Mouse (Mus musculus) intestine, embryonic 14.5 days (tissue): ENCODE data around the gene Heatr5a. TPM values are rescaled to one million over a fixed set of nuclear protein-coding genes. Genes with fewer than 3 reads are reported as not detected.
A peak's percentile ranks its signal among the peaks of the same experiment; 100 is the strongest.

Experiments
- ATAC-seq: fragments of 200-750 bp; cut with Nextera tagmentation; replicated peaks from 2 replicates; pipeline ENCODE4 v1.8.0; 2017; ENCODE audit warnings: low read depth, moderate number of reproducible peaks, moderate TSS enrichment, moderate library complexity; ENCODE audit not compliant: low FRiP score, low TSS enrichment
- DNase-seq: peaks from one replicate; pipeline ENCODE4 v3.0.0-alpha.2; 2018; ENCODE audit warnings: low spot score
- H3K27ac ChIP-seq: fragments of 300-500 bp; sonication (generic); 2 replicates; pipeline ENCODE4 v1.5.1; 2014; ENCODE audit warnings: low read depth, mild to moderate bottlenecking, control low read depth
- H3K27me3 ChIP-seq: fragments of 300-500 bp; sonication (generic); replicated peaks from 2 replicates; pipeline ENCODE4 v1.6.1; 2014; ENCODE audit warnings: low read length, control low read depth; ENCODE audit not compliant: control insufficient read depth, insufficient read depth
- H3K36me3 ChIP-seq: fragments of 300-500 bp; sonication (generic); 2 replicates; pipeline ENCODE4 v1.6.1; 2014; ENCODE audit warnings: low read length, control low read depth; ENCODE audit not compliant: control insufficient read depth, insufficient read depth
- H3K4me1 ChIP-seq: fragments of 300-500 bp; sonication (generic); replicated peaks from 2 replicates; pipeline ENCODE4 v1.6.1; 2014; ENCODE audit warnings: low read length, control low read depth, mixed read lengths; ENCODE audit not compliant: control insufficient read depth, insufficient read depth
- H3K4me2 ChIP-seq: fragments of 300-500 bp; sonication (generic); 2 replicates; pipeline ENCODE4 v1.6.1; 2014; ENCODE audit warnings: low read length
- H3K4me3 ChIP-seq: fragments of 300-500 bp; sonication (generic); 2 replicates; pipeline ENCODE4 v1.5.1; 2014; ENCODE audit warnings: low read depth, low read length, control low read depth, mixed read lengths
- H3K9ac ChIP-seq: fragments of 300-500 bp; sonication (generic); 2 replicates; pipeline ENCODE4 v1.6.1; 2014; ENCODE audit warnings: mild to moderate bottlenecking, low read length
- H3K9me3 ChIP-seq: fragments of 300-500 bp; sonication (generic); 2 replicates; pipeline ENCODE4 v1.6.1; 2016; ENCODE audit warnings: low read length, control low read depth; ENCODE audit not compliant: control insufficient read depth
- WGBS: fragments of 180-500 bp; shearing (Covaris S2); extraction: QIAGEN DNeasy Blood & Tissue Kit; methylation state at CpG from one replicate; pipeline ENCODE4 v1.1.7; 2014; 5-methylcytosine and 5-hydroxymethylcytosine counted together
- polyA plus RNA-seq: library from polyadenylated mRNA; unstranded; fragments of >200 nt; fragmentation: Nextera tagmentation; extraction: Ambion mirVana; gene quantifications from 2 replicates; pipeline ENCODE4 v1.2.1, GENCODE M21; 2014

Gene Heatr5a
- polyA plus RNA-seq, result 11.9 and 15.0 TPM in 2 replicates

- H3K4me3 ChIP-seq, result peak within 1 kb of the TSS; percentile 71
- WGBS, result under 1% methylated on average over 51 of the region's 53 CpGs
- H3K27ac ChIP-seq, result peak within 1 kb of the TSS; percentile 88
- ATAC-seq (peak; percentile 97), DNase-seq (peak; percentile 92)
- H3K4me1 ChIP-seq, result peaks cover 6% of the 10 kb centered on the region
- H3K4me2 ChIP-seq, result peak within 1 kb of the TSS; percentile 58
- H3K9ac ChIP-seq, result peak within 1 kb of the TSS; percentile 77
- no peaks in the 10 kb centered on the region for H3K9me3 ChIP-seq
- no peaks in the 10 kb centered on the region for H3K27me3 ChIP-seq
- 0 out of 2 replicates have a peak, but pooled peaks cover 3% of the 10 kb centered on the region for H3K36me3 ChIP-seq
Observed at GRCm38 (mm10) chr12:51971070-51971664, at the start of gene Heatr5a. Gene Heatr5a (minus strand): TSS chr12:51971321.

GRCm38 (mm10) chr12:52014494-52015029 lies 43.4 kb upstream of the Heatr5a start:
- no peaks in the 10 kb centered on the region; the same call in 1 of the 2 replicates for H3K4me1 ChIP-seq
- no peak overlapping the region for H3K9ac ChIP-seq
- DNase-seq, result no peak
- H3K9me3 ChIP-seq, result no peaks in the 10 kb centered on the region
- H3K4me3 ChIP-seq, result no peak overlapping the region
- H3K4me2 ChIP-seq, result no peak overlapping the region
- H3K36me3 ChIP-seq, result no peaks in the 10 kb centered on the region
- no peak for ATAC-seq
- no peaks in the 10 kb centered on the region for H3K27me3 ChIP-seq
- H3K27ac ChIP-seq, result no peak overlapping the region
- WGBS, result 62% methylated on average over 7 of the region's 7 CpGs

GRCm38 (mm10) chr12:52014044-52014443 lies 42.9 kb upstream of the Heatr5a start:
- 77% methylated on average over 11 of the region's 11 CpGs for WGBS
- DNase-seq (no peak), ATAC-seq (no peak)
- Histone ChIP-seq H3K4me1 (no peaks in the 10 kb centered on the region; the same call in 1 of the 2 replicates), H3K27me3 (no peaks in the 10 kb centered on the region), H3K9ac (no peak overlapping the region), H3K4me2 (no peak overlapping the region), H3K27ac (no peak overlapping the region), H3K9me3 (no peaks in the 10 kb centered on the region), H3K36me3 (no peaks in the 10 kb centered on the region), H3K4me3 (no peak overlapping the region)

- H3K9ac ChIP-seq, result no peak overlapping the region
- no peak overlapping the region for H3K4me3 ChIP-seq
- no peaks in the 10 kb centered on the region; the same call in 1 of the 2 replicates for H3K4me1 ChIP-seq
- H3K27me3 ChIP-seq, result no peaks in the 10 kb centered on the region
- no peak for DNase-seq
- no peaks in the 10 kb centered on the region for H3K9me3 ChIP-seq
- no peak overlapping the region for H3K4me2 ChIP-seq
- no peak for ATAC-seq
- WGBS, result 25% methylated on average over 9 of the region's 9 CpGs
- no peak overlapping the region for H3K27ac ChIP-seq
- no peaks in the 10 kb centered on the region for H3K36me3 ChIP-seq
Observed at GRCm38 (mm10) chr12:52013274-52013673, 42.2 kb upstream of the Heatr5a start.

GRCm38 (mm10) chr12:52012159-52012558 lies 41.0 kb upstream of the Heatr5a start:
- Histone ChIP-seq H3K4me3 (no peak overlapping the region), H3K9me3 (no peaks in the 10 kb centered on the region), H3K4me1 (no peaks in the 10 kb centered on the region; the same call in 1 of the 2 replicates), H3K27ac (no peak overlapping the region), H3K4me2 (no peak overlapping the region), H3K9ac (no peak overlapping the region), H3K36me3 (no peaks in the 10 kb centered on the region), H3K27me3 (no peaks in the 10 kb centered on the region)
- DNase-seq, result no peak
- WGBS, result 43% methylated on average over 8 of the region's 8 CpGs
- ATAC-seq, result no peak

GRCm38 (mm10) chr12:52010630-52010961 lies 39.5 kb upstream of the Heatr5a start:
- WGBS, result 69% methylated on average over 2 of the region's 2 CpGs
- no peak for DNase-seq
- Histone ChIP-seq H3K36me3 (no peaks in the 10 kb centered on the region), H3K4me3 (no peak overlapping the region), H3K4me1 (no peaks in the 10 kb centered on the region; the same call in 1 of the 2 replicates), H3K27me3 (no peaks in the 10 kb centered on the region), H3K27ac (no peak overlapping the region), H3K4me2 (no peak overlapping the region), H3K9me3 (no peaks in the 10 kb centered on the region), H3K9ac (no peak overlapping the region)
- no peak for ATAC-seq

- H3K4me2 ChIP-seq, result no peak overlapping the region
- DNase-seq, result no peak
Observed at GRCm38 (mm10) chr12:52009928-52010629, 39.0 kb upstream of the Heatr5a start.

GRCm38 (mm10) chr12:52006633-52006994 lies 35.5 kb upstream of the Heatr5a start:
- ATAC-seq (peak; percentile 66), DNase-seq (no peak)
- H3K4me2 ChIP-seq, result peak overlapping the region; percentile 73
- H3K36me3 ChIP-seq, result peaks cover 4% of the 10 kb centered on the region; the same call in 1 of the 2 replicates
- H3K4me1 ChIP-seq, result no peaks in the 10 kb centered on the region
- WGBS, result 38% methylated on average over 5 of the region's 5 CpGs
- no peaks in the 10 kb centered on the region for H3K27me3 ChIP-seq
- H3K27ac ChIP-seq, result no peak overlapping the region
- peak overlapping the region; percentile 88 for H3K4me3 ChIP-seq
- H3K9me3 ChIP-seq, result no peaks in the 10 kb centered on the region
- no peak overlapping the region for H3K9ac ChIP-seq

More at GRCm38 (mm10) chr12:52009928-52010629, 39.0 kb upstream of the Heatr5a start:
- no peak overlapping the region for H3K27ac ChIP-seq
- no peaks in the 10 kb centered on the region for H3K36me3 ChIP-seq
- H3K4me1 ChIP-seq, result no peaks in the 10 kb centered on the region; the same call in 1 of the 2 replicates
- ATAC-seq, result no peak
- no peak overlapping the region for H3K4me3 ChIP-seq
- H3K9ac ChIP-seq, result no peak overlapping the region
- H3K27me3 ChIP-seq, result no peaks in the 10 kb centered on the region
- WGBS, result 73% methylated on average over 15 of the region's 15 CpGs
- no peaks in the 10 kb centered on the region for H3K9me3 ChIP-seq
